Mouse (Mus musculus) large intestine, adult 2 months (tissue): ENCODE data around the gene Cldn4. TPM values are rescaled to one million over a fixed set of nuclear protein-coding genes. Genes with fewer than 3 reads are reported as not detected.
"Not testable (repeated sequence)": the region's sequence is repeated elsewhere in the genome, so short reads cannot be mapped to it uniquely, and the experiment has no call there.

Source experiments
- DNase-seq: peaks from one replicate; pipeline ENCODE4 v3.0.0-alpha.2; 2012; ENCODE audit warnings: low read depth, low spot score
- WGBS: fragments of 180-500 bp; shearing (Covaris S2); methylation state at CpG from one replicate; pipeline ENCODE4 v1.1.7; 2018; 5-methylcytosine and 5-hydroxymethylcytosine counted together
- polyA plus RNA-seq: library from polyadenylated mRNA; depleted of rRNA; stranded (reverse); fragments of >200 nt; gene quantifications from 2 replicates; pipeline ENCODE4 v1.2.3, GENCODE M21; 2012

Gene Cldn4
- polyA plus RNA-seq, 1 experiment = 111 TPM

DNA sequence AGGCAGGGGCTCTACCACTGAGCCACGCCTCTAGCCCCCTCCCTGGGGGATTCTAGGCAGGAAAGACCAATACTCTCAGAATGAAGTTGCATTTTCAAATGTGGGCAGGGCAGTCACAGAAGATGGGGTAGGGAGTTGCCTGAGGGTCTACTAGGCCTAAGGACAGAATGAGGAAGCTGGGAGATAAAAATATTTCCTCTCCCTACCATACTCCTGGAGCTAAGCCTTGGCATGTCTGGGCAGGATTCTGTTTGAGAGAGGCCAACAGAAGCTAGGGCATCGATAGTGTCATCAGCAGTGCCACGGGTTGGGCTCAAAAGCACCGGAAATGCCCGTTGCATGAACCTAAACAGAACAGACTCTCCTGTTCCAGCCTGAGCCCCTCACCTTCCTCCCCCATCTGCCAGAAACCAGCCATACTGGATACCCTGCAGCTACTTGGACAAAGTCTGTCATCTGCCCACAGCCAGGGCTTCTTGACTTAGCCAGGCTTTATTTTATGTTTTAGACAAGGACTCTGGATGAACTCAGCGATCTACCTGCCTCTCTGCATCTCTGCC is 10.0 kb downstream of the Cldn4 start:
- 87% methylated on average over 6 of the region's 6 CpGs for WGBS
- no peak for DNase-seq

DNA sequence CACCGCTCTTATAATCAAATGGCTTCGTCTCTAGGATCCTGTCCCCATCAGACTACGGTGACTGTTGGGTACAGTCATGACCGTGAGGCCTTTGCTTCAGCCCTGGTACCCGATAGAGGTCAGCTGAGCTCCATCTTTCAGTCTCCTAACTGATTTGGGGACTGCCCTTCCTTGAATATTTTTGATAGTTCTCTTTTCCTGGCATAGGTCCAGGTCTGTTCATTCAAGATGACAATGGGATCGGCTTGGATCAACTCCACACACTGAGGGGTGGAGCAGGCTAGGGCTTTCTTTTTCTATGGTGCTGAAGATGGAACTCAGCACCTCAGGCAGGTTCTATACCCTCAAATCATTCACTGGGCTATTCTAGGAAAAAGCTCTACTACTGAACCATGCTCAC is 10.7 kb downstream of the Cldn4 start:
- 76% methylated on average over 6 of the region's 6 CpGs for WGBS

DNA sequence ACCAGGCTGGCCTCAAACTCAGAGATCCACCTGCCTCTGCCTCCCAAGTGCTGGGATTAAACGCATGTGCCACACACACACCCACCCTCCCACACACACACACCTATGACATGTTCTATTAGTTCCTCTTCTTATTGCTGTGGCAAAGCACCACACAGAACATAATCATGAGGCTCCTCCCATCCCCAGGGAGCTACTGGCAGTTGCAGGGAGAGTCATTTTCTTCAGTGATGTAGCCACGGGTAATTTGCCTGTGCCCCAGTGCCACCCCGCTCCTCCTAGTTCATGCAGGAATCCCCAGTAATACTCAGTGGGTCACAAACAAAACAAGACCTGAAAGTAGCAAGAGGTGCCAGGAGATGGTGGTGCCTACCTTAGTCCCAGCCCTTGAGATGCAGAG is 12.1 kb downstream of the Cldn4 start:
- no peak for DNase-seq
- 79% methylated on average over 3 of the region's 3 CpGs for WGBS

More for the DNA sequence above, 10.7 kb downstream of the Cldn4 start:
- no peak for DNase-seq

DNA sequence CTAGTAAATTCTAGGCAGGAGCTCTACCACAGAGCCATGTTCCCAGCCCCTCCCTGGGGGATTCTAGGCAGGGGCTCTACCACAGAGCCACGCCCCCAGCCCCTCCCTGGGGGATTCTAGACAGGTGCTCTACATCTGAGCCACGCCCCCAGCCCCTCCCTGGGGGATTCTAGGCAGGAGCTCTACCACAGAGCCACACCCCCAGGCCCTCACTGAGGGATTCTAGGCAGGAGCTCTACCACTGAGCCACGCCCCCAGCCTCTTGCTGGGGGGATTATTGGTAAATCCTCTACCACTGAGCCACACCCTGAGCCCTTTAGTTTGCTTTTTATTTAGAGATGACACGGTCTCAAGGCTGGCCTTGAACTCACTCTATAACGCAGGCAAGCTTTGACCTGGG is 13.0 kb downstream of the Cldn4 start:
- WGBS = 90% methylated on average over 5 of the region's 5 CpGs
- DNase-seq = not testable (repeated sequence)

DNA sequence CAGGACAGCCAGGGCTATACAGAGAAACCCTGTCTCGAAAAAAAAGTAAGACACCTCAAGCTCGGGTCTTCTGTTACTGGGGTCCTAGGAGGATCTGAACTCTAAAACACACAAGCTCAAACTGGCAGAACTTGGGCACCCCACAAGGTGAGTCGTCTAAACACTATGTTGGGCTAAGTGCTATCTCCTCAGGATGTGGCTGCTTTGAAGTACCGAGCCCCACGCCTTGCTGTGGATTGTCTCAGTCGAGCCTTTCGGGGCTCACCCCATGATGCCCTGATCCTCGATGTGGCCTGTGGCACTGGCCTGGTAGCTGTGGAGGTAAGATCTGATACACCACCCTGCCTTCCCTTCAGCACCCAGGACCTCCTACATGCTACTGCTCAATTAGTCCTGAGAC is 13.5 kb downstream of the Cldn4 start:
- WGBS = 76% methylated on average over 8 of the region's 8 CpGs
- no peak for DNase-seq

DNA sequence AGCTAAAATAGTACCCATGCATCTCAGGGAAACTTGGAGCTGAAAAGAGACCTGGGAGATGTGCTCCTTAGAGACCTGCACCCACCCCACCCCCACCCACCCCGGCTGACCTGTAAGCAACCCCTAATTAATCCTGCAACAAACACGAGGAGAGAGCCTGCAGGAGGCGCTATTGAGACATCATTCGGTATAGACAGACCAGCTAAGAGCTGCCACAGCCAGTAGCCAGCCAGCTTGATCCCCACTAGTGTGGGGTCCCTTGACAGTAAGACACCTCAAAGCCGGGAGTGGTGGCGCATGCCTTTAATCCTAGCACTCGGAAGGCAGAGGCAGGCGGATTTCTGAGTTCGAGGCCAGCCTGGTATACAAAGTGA is 13.8 kb downstream of the Cldn4 start:
- 38% methylated on average over 9 of the region's 9 CpGs for WGBS

DNA sequence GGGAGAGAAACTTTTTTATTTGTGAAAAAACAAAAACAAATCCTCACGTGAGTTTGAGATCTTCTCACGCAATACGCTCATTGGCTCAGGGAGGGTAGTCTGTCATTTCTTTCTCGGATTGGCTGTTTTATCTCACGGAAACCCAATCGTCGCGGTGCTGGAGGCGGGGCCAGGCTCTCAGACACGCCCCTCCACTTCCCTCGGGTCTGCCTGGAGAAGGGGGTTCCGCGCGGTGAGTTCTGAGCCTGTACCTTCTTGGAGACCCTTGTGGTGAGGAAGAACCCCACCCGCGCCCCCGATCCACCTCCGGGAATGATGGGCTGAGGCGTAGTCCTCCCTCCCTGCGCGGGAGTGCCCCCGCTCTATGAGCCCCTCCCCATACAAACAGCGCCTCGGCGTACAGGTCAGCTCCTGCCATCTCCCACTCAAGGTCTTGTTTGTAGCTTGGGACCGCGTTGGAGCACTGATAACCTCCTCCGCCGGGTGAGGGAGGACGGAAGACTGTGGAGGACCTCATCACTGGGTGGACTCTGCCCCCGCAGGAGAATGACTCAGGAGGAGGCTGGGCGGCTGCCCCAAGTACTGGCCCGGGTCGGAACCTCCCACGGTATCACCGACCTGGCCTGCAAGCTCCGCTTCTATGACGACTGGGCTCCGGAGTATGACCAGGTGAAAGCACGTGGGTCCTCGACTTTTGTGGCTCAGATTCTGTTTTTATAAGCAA is 14.4 kb downstream of the Cldn4 start, which contains the start of gene Mettl27:
TSS of gene Mettl27 (plus strand) at position 190 of the 724 bp plus-strand sequence.
- WGBS = under 1% methylated on average over 41 of the region's 41 CpGs
- DNase-seq = no peak

More for the DNA sequence above, 13.8 kb downstream of the Cldn4 start:
- no peak for DNase-seq

DNA sequence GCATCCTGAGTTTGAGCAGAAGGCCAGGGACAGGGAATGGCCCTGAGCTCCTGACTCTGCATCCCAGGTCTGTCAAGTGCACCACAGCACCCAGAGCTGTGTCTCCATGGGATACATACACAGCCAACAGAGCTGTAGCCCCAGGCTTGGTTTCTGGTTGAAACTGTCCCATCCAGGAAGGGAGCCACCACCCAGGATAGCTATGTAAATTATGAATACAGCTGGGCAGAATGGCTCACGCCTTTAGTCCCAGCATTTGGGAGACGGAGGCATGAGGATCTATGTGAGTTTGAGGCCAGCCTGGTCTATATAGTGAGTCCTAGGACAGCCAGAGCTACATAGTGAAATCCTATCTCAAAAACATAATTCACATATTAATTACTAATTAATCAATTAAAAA is 16.7 kb downstream of the Cldn4 start:
- no peak for DNase-seq
- WGBS = 74% methylated on average over 2 of the region's 2 CpGs

DNA sequence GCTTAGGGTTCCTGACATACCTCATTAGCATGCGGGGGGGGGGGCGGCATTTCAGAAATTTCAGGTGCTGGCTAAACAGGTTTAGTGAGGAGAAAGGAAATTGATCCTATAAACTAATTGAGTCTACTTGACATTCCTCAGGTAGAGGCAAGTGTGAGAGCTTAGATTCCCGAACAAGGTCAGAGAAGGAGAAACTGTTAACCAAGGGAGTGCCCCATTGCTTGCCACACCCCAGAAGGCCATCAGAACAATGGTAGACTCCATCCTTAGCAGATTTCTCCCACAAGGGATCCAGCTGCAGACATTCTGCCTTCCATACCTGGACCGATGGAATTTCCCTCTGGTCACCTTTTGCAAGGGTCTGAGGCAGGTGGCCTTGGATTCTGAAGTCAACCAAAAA is 20.0 kb downstream of the Cldn4 start:
- WGBS = 51% methylated on average over 4 of the region's 4 CpGs
- no peak for DNase-seq

DNA sequence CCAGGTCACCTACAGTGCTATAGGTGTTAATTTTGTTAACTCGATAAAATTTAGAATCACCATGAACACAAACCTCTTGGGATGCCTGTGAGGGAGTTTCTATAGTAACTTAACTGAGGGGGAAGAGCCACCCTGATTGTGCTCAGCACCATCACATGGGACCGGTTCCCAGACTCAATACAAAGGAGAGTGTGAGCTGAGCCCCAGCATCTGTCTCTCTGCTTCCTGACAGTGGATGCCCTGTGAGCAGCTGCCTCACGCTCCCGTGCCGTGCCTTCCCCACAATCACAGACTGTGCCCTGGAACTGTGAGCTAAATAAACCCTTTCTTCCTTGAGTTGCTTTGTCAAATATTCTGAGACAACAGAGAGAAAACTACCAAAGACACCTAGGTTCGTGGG is 23.6 kb downstream of the Cldn4 start:
- 66% methylated on average over 6 of the region's 6 CpGs for WGBS
- DNase-seq = no peak

DNA sequence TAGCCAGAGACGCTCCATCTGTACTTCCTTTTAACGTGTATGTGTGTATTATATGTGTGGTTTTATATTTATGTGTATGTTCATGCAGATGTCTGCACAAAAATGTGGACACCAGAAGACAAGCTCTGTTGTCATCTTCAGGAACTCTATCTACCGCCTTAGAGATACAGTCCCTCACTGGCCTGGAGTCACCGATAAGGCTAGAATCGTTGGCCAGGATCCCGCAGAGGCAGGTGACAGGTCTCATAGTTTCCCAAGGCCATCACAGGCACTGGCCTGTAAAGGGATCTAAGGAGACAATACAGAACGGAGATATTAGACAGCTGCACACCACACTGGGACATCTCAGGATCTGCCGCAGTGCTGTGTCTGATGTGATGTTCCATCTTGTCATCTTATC is 25.6 kb downstream of the Cldn4 start:
- no peak for DNase-seq
- 84% methylated on average over 8 of the region's 8 CpGs for WGBS

DNA sequence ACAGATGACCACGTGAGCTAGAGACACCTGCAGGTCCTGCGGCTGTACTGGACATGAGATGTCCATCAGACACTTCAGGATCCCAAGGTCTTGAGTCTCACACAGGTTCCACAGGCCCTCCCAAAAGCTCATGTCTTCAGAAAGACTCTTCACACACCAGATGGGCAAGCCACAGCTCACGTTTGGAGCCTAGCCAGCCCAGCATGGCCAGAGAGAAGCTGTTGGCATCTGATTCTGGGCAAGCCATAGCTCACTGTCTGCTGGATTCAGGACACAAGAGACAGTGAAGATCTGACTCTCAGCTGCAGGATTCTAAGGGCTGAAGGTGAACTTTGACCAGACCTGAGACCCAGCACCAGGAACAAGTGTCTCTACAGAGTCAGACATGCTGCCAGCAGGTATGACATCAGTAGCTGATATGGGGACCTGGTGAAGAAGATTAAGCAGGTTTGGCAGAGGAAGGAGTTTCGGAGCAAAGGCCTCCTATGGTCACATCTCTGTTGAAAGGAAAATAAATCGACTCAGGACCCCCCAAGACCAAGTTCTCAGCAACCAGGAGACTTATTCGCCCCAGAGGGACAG is 26.5 kb downstream of the Cldn4 start:
- WGBS = 67% methylated on average over 6 of the region's 6 CpGs
- DNase-seq = no peak

DNA sequence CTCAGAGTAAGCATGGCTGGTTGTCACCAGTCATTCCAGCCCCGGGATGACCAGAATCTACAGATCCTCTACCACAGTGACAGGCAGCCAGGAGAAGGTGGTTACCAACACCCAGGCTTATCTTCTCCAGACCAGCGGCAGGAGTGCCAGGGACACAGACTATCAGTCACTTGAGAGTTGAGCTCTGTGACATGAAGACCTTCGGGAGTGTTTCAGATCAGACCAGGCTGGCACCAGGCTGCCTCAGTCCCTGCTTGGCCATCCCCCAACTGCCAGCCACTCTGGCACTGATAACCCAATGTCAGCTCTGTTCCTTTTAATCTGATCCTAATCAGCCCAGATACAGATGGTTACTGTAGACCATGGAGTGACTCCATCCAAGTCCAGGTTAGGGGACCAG is 27.6 kb downstream of the Cldn4 start:
- 92% methylated on average over 3 of the region's 3 CpGs for WGBS
- no peak for DNase-seq

DNA sequence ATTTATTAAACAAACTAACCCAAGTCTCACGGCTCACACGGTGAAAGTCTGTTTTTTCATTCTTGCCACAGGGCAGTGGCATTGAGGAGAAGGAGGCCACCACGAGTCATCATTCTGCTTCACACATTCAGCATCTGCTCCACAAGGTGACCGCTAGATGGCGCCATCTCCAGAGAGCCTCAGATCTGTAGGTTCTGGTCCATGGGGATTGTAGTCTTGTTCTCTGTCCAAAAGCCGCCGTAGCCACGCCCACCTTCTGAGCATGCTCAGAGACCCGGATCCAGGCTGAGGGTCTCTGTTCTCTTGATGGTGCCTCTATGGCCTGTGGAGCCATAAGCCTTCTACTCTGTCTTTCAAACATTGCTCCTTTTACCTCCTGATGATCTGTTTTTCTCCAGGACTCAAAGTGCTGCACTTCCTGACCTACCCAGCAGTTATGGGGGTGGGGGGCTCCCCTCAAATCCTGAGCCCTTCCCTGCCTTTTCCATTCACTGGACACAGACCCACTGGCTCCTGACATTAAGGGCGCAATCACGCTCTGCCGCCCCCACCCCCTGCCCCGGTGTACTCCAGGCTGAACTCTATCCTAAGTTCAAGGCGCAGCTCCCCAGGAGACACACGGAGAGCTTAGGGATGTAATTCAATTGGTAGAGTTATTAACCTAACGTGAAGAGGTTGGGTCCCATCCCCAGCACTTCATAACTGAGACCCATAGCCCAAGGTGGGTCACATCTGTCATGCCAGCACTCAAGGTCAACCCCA is 28.5 kb downstream of the Cldn4 start:
- no peak for DNase-seq
- 44% methylated on average over 16 of the region's 16 CpGs for WGBS

DNA sequence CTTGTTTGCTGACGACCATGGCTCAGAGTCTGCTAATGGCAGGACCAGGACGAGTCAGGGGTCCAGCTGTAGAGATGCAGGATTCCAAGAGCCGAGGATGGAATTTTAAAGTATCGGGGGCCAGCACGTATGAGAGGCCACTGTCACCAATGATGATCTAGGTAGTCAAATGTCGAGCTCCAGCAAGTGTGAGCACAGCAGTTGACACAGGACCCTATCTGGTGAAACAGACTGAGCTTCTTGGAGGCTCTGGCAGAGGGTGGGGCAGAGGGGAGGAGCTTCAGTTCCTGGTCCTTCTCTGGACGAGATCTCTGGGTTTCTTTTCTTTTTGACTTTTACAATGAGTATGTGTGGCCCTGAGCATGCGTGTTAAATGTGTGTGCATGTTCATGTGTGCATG is 31.4 kb downstream of the Cldn4 start, which contains the start of gene Cldn13:
TSS of gene Cldn13 (minus strand) at position 216 of the 400 bp plus-strand sequence.
- WGBS = 68% methylated on average over 8 of the region's 8 CpGs
- DNase-seq = no peak

DNA sequence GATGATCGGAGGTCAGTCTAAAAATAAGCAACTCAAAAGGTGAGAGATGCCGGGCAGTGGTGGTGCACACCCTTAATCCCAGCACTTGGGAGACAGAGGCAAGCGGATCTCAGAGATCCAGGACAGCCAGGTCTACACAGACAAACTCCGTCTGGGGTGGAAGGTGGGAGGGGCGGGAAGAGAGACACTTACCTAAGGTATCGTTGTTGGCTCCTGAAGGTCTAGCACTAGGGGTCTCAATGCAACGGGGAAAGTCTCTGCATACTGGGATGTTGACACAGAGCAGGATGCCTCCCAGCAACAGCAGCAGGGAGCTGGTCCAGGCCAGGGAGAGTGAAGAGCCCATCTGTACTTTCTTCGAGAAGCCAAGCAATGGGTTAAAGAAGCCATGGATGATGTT is 32.2 kb downstream of the Cldn4 start:
- no peak for DNase-seq
- 71% methylated on average over 8 of the region's 8 CpGs for WGBS

DNA sequence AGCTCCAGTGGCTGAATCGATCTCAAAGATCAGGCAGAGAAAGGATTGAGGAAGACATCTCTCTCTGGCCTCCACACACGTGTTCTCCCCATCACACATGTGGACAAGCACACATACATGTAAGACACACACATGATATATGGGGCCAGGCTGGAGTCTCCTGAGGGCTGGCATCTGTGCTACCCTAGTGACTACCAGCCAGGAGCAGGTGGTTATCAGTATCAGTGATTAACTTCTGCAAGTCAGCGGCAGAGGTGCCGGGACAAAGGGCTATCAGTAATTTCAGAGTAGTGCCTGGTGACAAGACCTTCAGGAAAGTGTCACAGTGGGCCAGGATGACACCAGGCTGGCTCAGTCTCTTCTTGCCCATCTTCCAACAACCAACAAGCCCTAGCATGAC is 33.0 kb downstream of the Cldn4 start:
- no peak for DNase-seq
- WGBS = 81% methylated on average over 4 of the region's 4 CpGs

DNA sequence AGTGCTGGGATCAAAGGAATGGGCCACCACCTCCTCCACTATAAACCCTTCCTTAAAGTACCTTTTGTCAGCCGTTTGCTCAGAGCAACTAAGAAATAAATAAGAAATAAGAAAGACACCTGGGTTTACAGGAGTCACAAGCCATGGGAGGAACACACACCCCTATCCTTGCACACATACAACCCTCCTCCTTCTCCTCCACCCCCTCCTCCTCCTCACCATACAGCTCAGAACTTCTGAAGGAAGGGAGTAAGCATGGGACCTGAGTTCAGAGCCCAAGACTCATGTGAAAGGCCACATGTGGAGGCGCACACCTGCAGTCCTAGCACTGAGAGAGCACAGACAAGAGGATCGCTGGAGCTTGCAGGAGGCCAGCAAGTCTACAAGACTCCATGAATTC is 33.4 kb downstream of the Cldn4 start:
- WGBS = 64% methylated on average over 3 of the region's 3 CpGs
- no peak for DNase-seq

DNA sequence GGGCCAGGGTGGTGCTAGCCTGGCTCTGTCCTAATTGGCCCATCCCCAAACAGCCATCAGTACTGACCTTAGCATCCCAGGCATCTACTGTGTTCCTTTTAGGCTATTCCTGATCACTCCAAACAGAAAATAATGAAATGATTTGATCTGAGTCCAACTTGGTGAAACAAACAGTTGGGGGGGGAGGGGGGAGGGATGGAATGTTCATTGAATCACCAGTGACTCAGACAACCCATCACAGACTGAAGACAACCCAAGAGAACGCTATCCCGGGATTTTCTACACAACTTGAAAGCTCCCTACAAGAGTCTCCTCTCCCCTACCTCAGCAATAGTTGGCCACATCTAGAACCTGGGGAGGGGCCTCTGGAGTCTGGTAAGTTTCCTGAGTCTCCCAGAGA is 34.8 kb downstream of the Cldn4 start:
- DNase-seq = no peak
- 74% methylated on average over 2 of the region's 2 CpGs for WGBS

DNA sequence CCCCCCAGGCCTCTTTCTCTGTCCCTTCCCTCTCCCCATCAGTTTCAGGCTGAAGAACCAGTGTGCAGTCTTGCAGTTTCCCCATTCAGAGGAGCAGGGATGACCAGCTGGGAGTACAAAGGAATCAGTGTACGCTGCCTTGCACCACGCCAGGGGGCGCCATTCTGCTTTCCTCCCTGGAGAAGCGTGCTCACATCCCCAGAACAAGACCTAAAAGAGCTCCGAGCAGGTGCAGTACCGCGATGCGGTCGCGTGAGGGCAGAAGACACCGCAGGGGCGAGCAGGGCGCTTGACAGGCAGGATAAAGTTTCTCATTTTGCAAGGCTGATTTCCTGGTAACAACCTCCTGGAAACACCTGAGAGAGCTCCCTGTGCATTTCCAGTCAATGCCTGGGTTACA is 39.6 kb downstream of the Cldn4 start:
- DNase-seq = peak; percentile 80
- WGBS = under 1% methylated on average over 13 of the region's 13 CpGs
